Mouse (Mus musculus): ENCODE results near the gene Prdm10.

The Prdm10 gene

GRCm38 (mm10) chr9:31371740-31372139, 91.4 kb downstream of the Prdm10 start:
- no peak for DNase-seq

DNA sequence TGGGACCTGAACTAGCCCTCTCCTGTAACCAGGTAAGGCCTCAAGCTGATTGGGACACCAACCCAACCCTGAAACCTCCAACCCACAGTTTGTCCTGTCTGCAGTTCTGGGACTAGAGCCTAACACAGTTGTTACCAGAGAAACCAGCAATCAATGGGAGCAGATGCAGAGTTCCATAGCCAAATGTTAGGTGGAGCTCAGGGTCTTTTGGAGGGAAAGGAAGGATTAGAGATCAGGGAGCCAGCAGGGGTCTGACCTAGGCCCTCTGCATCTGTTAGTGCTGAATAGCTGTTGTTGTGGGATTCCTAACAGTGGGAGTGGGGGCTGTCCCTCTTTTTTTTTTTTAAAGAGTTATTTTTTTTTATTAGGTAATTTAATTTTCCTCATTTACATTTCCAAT, 96.3 kb downstream of the Prdm10 start:
- DNase-seq: no peak

DNA sequence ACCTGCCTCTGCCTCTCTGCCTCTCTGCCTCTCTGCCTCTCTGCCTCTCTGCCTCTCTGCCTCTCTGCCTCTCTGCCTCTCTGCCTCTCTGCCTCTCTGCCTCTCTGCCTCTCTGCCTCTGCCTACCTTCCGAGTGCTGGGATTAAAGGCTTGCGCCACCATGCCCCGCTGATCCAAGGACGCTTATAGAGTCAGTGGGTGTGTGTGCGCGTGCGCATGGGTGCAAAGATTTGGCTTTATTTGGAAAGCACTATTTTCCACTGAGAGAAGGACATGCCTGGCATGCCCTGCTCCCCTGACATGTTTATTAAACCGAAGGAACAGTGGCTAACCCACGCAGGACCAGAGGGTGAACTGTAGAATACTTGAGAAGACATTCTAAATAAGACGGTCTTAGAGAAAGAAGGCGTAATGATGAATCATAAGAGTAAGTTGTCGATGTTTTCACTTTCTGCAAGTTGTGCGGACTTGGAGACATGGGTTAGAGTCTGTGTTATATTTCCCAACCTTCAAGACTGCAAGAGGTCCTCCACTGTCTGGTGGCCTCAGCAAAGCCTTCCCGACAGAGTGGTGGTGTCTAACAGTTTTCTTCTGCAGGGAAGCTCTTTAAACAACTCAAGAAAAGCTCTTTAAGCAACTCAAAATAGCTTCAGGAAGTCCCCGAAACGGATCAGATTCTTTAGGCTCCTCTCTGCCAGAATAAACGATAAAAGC, 104.6 kb downstream of the Prdm10 start:
- DNase-seq: no peak

DNA sequence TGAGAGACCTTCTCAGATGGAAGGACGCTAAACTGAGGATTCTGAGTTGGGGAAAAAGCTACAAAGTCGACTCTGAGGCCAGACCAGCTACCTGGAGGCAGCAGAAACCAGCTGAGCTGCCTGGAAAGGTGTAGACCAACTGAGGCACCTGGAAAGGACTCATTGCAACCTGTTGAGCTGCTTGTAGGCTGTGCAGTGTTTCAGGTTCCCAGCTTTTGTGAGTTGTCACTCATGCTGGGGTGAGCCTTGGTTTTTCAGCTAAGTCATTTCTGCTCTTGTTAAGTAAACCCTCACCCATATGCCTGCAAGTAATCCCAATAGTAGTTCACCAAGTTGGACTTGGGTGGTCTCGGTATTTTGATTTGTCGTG, 105.1 kb downstream of the Prdm10 start:
- no peak for DNase-seq

DNA sequence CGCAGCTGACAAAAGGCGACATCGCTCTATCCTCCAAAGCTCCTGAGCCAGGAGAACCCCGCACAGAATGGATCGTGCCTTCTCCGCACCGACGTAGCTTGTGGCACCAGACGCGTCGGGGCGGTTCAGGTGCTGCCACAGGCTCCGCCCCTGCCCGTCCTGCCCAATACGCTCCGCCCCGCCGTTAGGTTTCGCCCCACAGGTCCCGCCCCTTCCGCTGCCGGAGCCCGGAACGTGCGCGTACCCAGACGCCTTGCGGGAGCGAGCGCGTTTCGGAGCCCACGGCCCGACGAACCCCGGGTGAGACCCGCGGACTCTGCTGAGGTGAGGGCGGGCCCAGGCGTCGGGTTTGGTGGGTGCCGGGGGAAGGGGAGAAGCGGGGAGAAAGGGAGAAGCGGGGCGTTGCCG, 105.6 kb downstream of the Prdm10 start, which contains the start of gene Nfrkb:
TSS of gene Nfrkb (plus strand) at position 246 of the 408 bp plus-strand sequence.
- DNase-seq: peak; percentile 97

DNA sequence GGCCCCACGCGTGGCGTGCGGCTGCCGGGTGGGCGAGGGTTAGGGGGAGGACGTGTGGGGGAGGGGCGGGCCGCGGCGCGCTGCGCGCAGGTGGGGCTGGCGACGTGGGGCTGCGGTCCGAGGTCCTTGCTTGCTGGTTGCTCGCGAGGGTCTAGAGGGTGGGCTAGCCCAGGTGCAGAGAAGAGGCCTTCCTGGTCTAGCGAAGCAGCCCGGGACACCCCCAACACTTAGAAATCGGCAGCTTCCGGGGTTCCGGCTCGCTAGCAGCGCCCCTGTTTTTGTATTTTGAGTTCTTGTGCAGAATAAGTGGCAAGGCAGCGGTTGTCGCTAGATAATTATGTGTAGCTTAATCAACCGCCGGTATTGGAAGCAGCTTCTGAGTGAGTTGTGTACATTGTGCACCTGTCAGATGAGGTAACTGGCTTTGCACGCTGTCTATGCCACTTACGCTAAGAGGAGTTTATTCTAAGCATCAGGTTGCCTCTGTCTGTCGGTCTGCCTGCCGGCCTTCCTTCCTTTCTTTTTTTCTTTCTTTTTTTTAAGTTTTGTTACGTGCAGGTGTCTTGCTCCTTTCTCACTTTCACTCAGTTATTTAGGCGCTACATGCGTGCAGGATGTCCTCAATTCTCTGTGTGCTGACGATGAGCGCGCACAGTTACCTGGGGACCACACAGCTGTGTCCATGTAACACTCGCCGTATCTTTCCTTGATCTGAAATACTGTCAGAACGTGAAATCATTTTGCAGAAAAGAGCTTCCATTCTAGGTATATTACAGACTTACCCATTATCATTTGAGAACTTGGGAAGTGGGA, 106.2 kb downstream of the Prdm10 start:
- DNase-seq: peak; percentile 30

- DNase-seq: no peak
Measured at GRCm38 (mm10) chr9:31387206-31387605, 106.9 kb downstream of the Prdm10 start.

- peak; percentile 81 for DNase-seq
Measured at GRCm38 (mm10) chr9:31400441-31400840, 120.1 kb downstream of the Prdm10 start.

DNA sequence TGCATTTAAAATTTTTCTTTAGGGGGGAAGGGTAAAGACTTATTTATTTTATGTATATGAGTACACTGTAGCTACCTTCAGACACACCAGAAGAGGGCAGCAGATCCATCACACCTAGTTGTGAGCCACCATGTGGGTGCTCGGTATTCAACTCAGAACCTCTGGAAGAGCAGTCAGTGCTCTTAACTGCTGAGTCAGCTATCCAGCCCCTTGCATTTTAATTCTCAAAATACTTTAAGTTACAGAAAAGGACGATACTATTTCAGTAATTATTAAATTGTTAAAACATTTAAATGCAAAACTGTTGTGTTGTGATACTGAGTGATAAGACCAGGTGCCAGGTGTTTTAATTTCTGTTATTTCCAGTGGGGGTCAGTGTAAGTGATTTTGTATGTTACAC, 124.0 kb downstream of the Prdm10 start:
- DNase-seq: no peak

DNA sequence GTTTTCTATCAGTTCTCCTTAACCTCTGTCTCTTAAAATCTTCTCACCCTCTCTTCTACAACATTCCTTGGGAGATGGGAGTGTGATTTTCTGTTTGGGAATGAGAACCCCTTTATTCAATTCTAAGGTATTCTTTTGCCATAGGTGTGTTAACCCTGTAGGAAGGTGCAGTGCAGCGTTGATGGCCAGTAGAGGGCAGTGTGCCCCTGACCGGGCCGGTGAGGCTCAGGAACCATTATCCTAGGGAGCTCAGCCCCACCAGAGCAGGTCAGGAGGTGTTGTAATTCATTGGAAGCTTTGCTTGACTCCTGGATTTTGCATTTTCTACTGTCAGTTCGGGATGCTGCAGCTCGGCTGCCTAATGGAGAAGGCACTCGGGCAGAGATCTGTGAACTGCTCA, 124.9 kb downstream of the Prdm10 start:
- peak; percentile 20 for DNase-seq

DNA sequence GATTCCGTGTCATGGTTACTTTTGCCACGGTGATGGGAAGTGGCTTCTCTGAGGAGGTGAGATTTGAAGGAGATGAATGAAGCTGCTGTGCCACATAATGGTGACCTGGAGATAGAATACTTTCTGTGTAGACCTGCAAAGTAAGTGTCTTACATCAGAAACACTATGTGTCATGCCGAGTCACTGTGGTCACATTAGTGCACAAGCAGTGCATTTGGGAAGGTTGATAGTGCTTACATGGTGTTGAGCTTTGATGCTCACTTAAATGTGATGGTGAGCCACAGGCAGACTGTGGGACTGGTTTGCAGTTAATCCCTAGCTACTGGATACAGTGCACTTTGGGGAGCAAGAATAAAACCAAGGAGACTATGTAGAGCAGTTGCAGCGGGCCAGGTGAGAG, 131.8 kb downstream of the Prdm10 start:
- no peak for DNase-seq

- DNase-seq: no peak
Measured at GRCm38 (mm10) chr9:31418821-31419220, 138.5 kb downstream of the Prdm10 start.

GRCm38 (mm10) chr9:31422143-31422542, 141.8 kb downstream of the Prdm10 start:
- no peak for DNase-seq

DNA sequence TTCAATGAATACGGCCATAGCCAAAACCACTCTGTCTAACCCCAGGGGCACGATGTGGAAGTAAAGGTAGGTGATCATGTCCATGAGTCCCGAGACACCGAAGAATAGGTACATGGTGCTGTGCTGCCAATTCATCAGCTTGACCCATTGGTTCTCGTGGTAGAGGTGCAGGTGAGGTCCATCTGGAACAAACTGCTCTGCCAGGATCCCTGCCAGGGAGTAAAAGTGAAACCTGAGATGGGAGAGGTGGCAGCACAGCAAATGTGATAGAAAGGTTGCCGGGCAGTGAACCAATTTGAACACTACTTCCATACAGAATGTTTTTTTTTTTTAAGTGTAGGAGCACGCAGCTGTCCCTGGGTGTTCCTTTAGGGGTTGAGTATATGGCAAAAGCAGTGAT, 148.6 kb downstream of the Prdm10 start:
- DNase-seq: no peak

DNA sequence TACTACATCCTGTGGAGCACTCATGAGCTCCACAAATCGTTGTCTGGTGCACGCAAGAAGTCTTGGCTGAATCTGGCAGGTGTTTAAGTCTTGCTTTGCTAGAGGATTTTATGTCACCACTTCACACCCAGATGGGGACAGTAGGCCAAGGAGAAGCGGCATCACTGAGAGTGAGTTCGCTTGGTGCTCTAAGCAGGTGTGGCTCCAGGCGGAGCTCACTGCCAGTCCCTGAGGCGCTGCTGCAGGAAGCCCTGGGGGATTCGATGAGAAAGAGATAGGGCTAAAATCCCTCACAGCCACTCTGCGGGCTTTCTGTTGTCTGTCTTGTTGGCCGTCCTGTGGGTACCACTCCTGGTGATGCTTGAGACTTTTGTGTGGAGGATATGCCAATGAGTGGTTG, 149.7 kb downstream of the Prdm10 start:
- no peak for DNase-seq

Measured in lung, postnatal 14 days (tissue).